Mouse (Mus musculus): ENCODE results near the gene Mvd. TPM values are rescaled to one million over a fixed set of nuclear protein-coding genes. Genes with fewer than 3 reads are reported as not detected.
A peak's percentile ranks its signal among the peaks of the same experiment; 100 is the strongest.

Mvd gene
- polyA plus RNA-seq, 1 experiment from 2014 or later: 39.7 TPM

DNA sequence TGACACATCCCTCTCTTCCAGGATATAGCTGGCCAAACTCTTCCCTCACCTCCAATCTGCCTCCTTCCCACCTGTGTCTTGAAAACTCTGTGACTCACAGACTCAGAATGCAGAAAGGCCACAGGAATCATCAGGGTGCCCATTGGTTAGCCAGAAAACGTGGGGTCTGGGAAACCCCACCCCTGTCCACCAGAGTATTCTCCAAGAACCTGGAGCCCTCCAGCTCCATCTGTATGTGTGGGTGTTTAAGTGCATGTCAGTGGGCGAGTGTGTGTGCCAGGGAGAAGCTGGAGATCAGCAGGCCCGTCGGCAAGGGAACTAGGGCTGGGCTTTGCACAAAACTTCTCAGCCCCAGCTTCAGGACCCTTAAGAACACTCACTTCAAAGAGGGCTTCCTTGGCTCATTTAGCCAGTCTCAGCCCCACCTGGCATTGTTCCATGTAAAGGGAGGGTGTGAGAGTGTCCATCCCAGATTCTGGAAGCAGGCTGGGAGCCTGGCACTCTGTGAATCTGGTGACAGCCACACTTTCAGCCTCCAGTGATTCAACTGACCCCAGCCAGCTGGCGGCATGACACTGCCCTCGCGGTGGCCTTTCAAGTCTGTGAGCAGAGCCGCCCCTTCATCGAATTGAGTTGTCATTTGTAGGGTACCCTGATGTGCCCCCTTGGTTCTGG is 23.2 kb downstream of the Mvd start:
- Histone ChIP-seq H3K27ac (no peak overlapping the region), H3K9me3 (no peaks in the 10 kb centered on the region), H3K4me2 (replicated peaks) (no peak overlapping the region), H3K27me3 (no peaks in the 10 kb centered on the region), H3K9ac (peak overlapping the region; percentile 4; the same call in 1 of the 2 replicates), H3K4me1 (no peaks in the 10 kb centered on the region), H3K4me3 (no peak overlapping the region), H3K36me3 (peaks cover 50% of the 10 kb centered on the region)
- 70% methylated on average over 9 of the region's 9 CpGs for WGBS
- ATAC-seq (ENCODE audit: low FRiP score, low read depth): no peak

DNA sequence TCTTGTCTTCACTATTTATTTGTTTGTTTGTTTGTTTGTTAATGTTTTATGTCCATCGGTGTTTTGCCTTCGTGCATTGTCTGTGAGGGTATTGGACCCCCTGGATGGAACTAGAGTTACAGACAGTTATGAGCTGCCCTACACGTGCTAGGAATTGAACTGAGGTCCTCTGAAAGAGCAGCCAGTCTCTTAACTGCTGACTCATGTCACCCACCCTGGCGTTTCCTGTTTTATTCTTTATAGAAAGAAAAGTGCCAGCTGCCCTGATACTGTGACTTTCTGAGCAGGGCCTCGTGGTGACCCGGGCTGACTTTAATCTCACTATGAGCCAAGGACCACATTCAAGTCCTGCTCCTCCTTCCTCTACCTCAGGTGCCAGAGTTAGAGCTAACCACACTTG is 27.7 kb downstream of the Mvd start:
- Histone ChIP-seq H3K27ac (no peak overlapping the region), H3K4me3 (no peak overlapping the region), H3K36me3 (peaks cover 87% of the 10 kb centered on the region), H3K9ac (no peak overlapping the region), H3K27me3 (no peaks in the 10 kb centered on the region), H3K4me1 (no peaks in the 10 kb centered on the region), H3K4me2 (replicated peaks) (no peak overlapping the region), H3K9me3 (no peaks in the 10 kb centered on the region)
- 88% methylated on average over 6 of the region's 6 CpGs for WGBS
- ATAC-seq (ENCODE audit: low FRiP score, low read depth): no peak

DNA sequence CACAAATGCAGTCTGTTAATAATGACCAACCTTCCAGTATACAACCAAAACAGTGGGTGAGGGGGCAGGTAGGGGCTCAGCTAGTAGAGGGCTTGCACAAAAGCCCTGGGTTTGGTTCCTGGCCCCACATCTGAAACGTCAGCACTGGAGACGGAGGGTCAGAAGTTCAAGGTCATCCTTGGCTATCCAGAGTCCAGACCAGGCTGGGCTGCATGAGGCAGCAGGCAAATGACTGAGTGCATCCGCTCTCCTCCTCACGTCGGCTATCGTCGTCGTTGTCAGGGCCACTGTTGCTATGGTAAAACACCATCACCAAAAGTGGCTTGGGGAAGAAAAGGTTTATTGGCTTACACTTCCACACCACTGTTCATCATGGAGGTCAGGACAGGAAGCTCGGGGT is 28.9 kb downstream of the Mvd start:
- Histone ChIP-seq H3K36me3 (peaks cover 98% of the 10 kb centered on the region), H3K9me3 (no peaks in the 10 kb centered on the region), H3K4me1 (no peaks in the 10 kb centered on the region), H3K4me2 (replicated peaks) (no peak overlapping the region), H3K9ac (no peak overlapping the region), H3K4me3 (no peak overlapping the region), H3K27ac (no peak overlapping the region), H3K27me3 (no peaks in the 10 kb centered on the region)
- 88% methylated on average over 9 of the region's 9 CpGs for WGBS
- ATAC-seq (ENCODE audit: low FRiP score, low read depth): no peak

DNA sequence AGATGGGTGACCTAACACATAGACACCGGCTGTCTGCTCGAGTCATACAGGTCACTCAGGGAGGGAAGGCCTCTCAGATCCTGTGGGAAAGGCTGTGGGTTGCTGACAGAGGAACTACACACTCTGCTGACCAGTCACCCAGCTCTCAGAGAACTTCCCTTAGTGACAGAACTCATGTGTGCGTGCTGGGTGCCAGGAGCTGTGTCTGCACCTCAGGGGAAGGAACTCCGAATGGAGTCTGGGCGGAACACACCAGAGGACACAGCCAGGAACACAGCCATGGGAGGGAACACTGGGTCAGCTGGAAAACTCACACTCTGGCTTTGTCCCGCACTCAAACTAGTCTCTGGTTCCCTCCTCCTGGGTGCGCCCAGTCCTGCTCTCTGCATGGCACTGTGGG is 35.5 kb downstream of the Mvd start:
- Histone ChIP-seq H3K36me3 (peaks cover 99% of the 10 kb centered on the region), H3K4me3 (no peak overlapping the region), H3K9me3 (no peaks in the 10 kb centered on the region), H3K27me3 (no peaks in the 10 kb centered on the region), H3K4me1 (no peaks in the 10 kb centered on the region), H3K27ac (no peak overlapping the region), H3K4me2 (replicated peaks) (no peak overlapping the region), H3K9ac (no peak overlapping the region)
- ATAC-seq (ENCODE audit: low FRiP score, low read depth): no peak
- 95% methylated on average over 7 of the region's 7 CpGs for WGBS

DNA sequence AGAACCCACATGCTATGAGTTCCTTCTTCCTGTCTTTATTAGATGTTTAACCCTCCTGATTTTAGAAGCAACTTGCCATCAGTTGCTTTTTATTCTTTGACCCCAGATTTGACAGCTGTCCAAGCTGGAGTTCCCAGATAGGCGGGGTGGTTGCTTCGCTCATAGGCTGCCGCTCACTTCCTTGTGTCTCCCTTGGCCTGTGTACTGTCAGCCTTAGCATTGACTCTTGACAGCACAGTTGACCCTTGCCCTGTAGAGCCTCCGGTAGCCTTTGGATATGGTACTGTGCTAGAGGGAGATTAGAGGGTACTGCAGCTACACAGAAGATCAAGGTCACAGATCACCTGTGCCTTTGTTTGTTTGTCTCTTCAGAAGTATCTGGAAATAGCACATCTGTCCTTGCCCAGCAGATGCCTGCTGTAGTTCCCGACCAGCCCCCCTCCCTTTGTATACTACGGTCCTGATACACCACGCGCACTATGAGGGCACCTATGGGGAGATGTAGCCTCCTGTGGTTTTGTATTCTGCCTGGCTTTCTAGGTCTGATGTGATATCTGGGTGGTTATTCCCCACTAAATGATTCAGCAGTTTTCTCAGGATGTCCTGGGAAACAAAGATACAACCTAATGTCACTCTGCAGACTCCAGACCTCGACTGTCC is 37.9 kb downstream of the Mvd start:
- peaks cover 98% of the 10 kb centered on the region for H3K36me3 ChIP-seq

DNA sequence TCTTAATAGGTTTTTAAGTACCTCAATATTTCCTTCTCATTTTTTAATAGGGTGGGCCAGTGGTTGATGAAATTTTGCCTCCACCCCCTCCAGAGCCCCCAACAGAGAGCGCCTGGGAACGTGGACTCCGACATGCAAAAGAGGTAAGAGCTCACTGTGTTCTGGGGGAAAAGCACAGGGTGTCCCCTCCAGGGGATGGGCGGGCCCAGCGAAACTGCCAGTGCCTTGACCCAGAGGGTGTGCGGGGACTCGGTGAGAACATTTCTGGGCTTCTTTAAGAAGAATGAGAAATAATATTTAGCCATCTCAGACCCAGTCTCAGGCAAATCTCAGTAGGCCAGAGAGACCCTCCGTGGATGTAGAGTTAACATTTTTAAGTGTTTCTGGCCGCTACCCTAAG is 45.0 kb downstream of the Mvd start:
- Histone ChIP-seq H3K36me3 (peaks cover 85% of the 10 kb centered on the region), H3K4me3 (no peak overlapping the region), H3K9me3 (no peaks in the 10 kb centered on the region), H3K4me1 (no peaks in the 10 kb centered on the region), H3K27me3 (no peaks in the 10 kb centered on the region), H3K4me2 (replicated peaks) (no peak overlapping the region), H3K27ac (no peak overlapping the region), H3K9ac (no peak overlapping the region)
- 95% methylated on average over 9 of the region's 9 CpGs for WGBS
- ATAC-seq (ENCODE audit: low FRiP score, low read depth): no peak

More for the DNA sequence above, 37.9 kb downstream of the Mvd start:
- Histone ChIP-seq H3K4me3 (no peak overlapping the region), H3K27me3 (no peaks in the 10 kb centered on the region), H3K9ac (no peak overlapping the region), H3K4me1 (no peaks in the 10 kb centered on the region), H3K9me3 (no peaks in the 10 kb centered on the region), H3K4me2 (replicated peaks) (no peak overlapping the region), H3K27ac (no peak overlapping the region)
- 89% methylated on average over 9 of the region's 9 CpGs for WGBS
- no peak for ATAC-seq (ENCODE audit: low FRiP score, low read depth)

DNA sequence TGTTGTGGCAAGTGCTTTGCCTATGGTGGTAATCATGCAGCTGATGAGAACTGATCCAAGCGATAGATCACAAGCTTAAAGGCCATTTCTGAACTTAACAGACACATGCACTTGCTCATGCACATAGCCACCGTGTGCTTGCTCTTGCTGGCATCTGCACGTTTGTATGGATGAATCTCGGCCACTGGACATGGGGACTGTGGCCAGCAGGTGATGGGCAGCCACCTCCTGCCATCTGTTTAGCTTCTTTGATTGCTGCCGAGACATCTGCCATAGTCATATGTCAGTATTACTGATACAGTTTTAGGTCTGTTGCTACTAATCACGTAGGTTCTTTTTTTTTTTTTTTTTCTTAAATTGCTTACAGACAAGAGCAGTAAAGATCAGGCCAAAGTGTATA is 47.9 kb downstream of the Mvd start:
- WGBS: 86% methylated on average over 6 of the region's 6 CpGs

DNA sequence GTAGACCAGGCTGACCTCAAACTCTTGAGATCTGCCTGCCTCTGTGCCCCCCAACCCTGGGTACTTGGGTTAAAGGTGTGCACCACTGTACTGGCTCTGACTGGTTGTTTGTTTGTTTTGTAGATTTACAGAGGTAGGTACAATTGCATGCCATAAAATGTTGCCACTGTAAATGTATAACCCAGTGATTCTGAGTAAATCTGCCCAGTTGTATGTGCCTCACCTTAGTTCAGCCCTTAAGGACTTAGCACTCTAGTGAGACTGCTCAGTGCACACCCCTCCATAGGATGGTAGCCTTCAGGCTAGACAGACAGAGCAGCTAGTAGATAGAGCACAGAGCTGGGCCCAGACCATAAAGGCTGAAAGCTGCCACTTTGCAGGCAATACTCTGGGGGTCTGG is 49.5 kb downstream of the Mvd start:
- Histone ChIP-seq H3K4me3 (no peak overlapping the region), H3K36me3 (peaks cover 78% of the 10 kb centered on the region), H3K27me3 (no peaks in the 10 kb centered on the region), H3K9ac (no peak overlapping the region), H3K4me1 (no peaks in the 10 kb centered on the region), H3K27ac (no peak overlapping the region), H3K4me2 (replicated peaks) (no peak overlapping the region), H3K9me3 (no peaks in the 10 kb centered on the region)
- no peak for ATAC-seq (ENCODE audit: low FRiP score, low read depth)

More for the DNA sequence above, 47.9 kb downstream of the Mvd start:
- no peak overlapping the region for H3K4me2 ChIP-seq (replicated peaks)
- no peak overlapping the region for H3K9ac ChIP-seq
- H3K27me3 ChIP-seq: no peaks in the 10 kb centered on the region
- no peaks in the 10 kb centered on the region for H3K9me3 ChIP-seq
- H3K27ac ChIP-seq: no peak overlapping the region
- H3K4me1 ChIP-seq: no peaks in the 10 kb centered on the region
- no peak overlapping the region for H3K4me3 ChIP-seq
- H3K36me3 ChIP-seq: peaks cover 79% of the 10 kb centered on the region
- no peak for ATAC-seq (ENCODE audit: low FRiP score, low read depth)

DNA sequence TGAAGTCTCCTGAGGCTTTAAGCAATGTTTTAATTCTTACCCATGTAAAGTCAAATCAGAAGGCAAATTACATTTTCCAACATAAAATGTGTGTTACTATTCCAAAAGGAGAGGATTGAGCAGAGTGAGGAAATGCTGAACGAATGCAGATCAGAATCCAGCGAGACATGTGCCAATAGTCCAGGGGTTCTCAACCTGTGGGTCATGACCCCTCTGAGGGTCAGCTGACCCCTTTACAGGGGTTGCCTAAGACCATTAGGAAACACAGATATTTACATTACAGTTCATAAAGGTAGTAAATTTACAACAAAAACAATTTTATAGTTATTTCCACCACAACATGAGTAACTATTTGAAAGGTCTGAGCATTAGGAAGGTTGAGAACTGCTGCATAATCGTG is 52.5 kb downstream of the Mvd start:
- Histone ChIP-seq H3K27ac (no peak overlapping the region), H3K4me3 (no peak overlapping the region), H3K27me3 (no peaks in the 10 kb centered on the region), H3K4me1 (no peaks in the 10 kb centered on the region), H3K4me2 (replicated peaks) (no peak overlapping the region), H3K36me3 (peaks cover 88% of the 10 kb centered on the region), H3K9ac (no peak overlapping the region), H3K9me3 (no peaks in the 10 kb centered on the region)
- 84% methylated on average over 3 of the region's 3 CpGs for WGBS
- no peak for ATAC-seq (ENCODE audit: low FRiP score, low read depth)

DNA sequence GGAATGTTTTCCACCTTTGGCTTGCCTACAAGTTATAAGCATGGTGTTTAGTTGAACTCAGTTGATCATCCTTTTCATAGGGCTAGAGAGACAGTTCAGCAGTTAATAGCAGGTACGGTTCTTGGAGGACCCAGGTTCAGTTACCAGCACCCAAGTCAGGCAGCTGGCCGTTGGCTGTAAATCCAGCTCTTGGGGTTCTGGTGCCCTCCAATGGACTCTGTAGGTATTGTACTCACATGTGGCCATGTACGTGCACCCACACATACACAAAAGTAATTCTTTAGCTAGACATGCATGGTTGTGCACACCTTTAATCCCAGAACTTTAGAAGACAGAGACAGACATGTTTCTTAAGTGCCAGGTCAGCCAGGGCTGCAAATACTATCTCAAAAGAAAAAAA is 53.9 kb downstream of the Mvd start:
- H3K4me1 ChIP-seq: no peaks in the 10 kb centered on the region
- no peak overlapping the region for H3K4me3 ChIP-seq
- no peaks in the 10 kb centered on the region for H3K27me3 ChIP-seq
- peaks cover 92% of the 10 kb centered on the region for H3K36me3 ChIP-seq
- H3K27ac ChIP-seq: no peak overlapping the region
- no peak overlapping the region for H3K4me2 ChIP-seq (replicated peaks)
- no peak for ATAC-seq (ENCODE audit: low FRiP score, low read depth)
- no peak overlapping the region for H3K9ac ChIP-seq
- 85% methylated on average over 3 of the region's 3 CpGs for WGBS
- no peaks in the 10 kb centered on the region for H3K9me3 ChIP-seq

Small RNAs within 50 kb of the gene (microRNA-seq; reads per million reads assigned to microRNA genes)
- gene Gm24366: not detected

Other genes starting within 250 kb of the Mvd start
- gene Zfpm1, start 161.3 kb downstream of the Mvd start, polyA plus RNA-seq (2015; fragmentation: Nextera tagmentation; extraction: Ambion mirVana): 0.80 and 1.1 TPM in 2 replicates
- gene Trhr2, start 82.7 kb downstream of the Mvd start, polyA plus RNA-seq (2015; fragmentation: Nextera tagmentation; extraction: Ambion mirVana): 0.14 and 0.38 TPM in 2 replicates
- gene Zc3h18, start 66.8 kb downstream of the Mvd start, polyA plus RNA-seq (2015; fragmentation: Nextera tagmentation; extraction: Ambion mirVana): 59.2 and 59.9 TPM in 2 replicates
- gene Il17c, start 21.4 kb downstream of the Mvd start, polyA plus RNA-seq (2015; fragmentation: Nextera tagmentation; extraction: Ambion mirVana): not detected in 2 replicates
- 139 and 144 TPM in 2 replicates for gene Cyba, start 10.5 kb downstream of the Mvd start, polyA plus RNA-seq (2015; fragmentation: Nextera tagmentation; extraction: Ambion mirVana)
- gene Snai3, start 17.3 kb upstream of the Mvd start, polyA plus RNA-seq (2015; fragmentation: Nextera tagmentation; extraction: Ambion mirVana): 0.83 and 0.97 TPM in 2 replicates
- gene Rnf166, start 32.6 kb upstream of the Mvd start, polyA plus RNA-seq (2015; fragmentation: Nextera tagmentation; extraction: Ambion mirVana): 51.2 and 52.6 TPM in 2 replicates
- 56.7 and 59.4 TPM in 2 replicates for gene Ctu2, start 32.7 kb upstream of the Mvd start, polyA plus RNA-seq (2015; fragmentation: Nextera tagmentation; extraction: Ambion mirVana)
- 14.0 and 14.7 TPM in 2 replicates for gene Piezo1, start 107.9 kb upstream of the Mvd start, polyA plus RNA-seq (2015; fragmentation: Nextera tagmentation; extraction: Ambion mirVana)
- gene Cdt1, start 124.6 kb upstream of the Mvd start, polyA plus RNA-seq (2015; fragmentation: Nextera tagmentation; extraction: Ambion mirVana): 39.3 and 40.2 TPM in 2 replicates
- gene Aprt, start 133.5 kb upstream of the Mvd start, polyA plus RNA-seq (2015; fragmentation: Nextera tagmentation; extraction: Ambion mirVana): 335 and 351 TPM in 2 replicates
- 9.0 and 9.7 TPM in 2 replicates for gene Galns, start 168.0 kb upstream of the Mvd start, polyA plus RNA-seq (2015; fragmentation: Nextera tagmentation; extraction: Ambion mirVana)
- 49.6 and 55.6 TPM in 2 replicates for gene Trappc2l, start 168.2 kb upstream of the Mvd start, polyA plus RNA-seq (2015; fragmentation: Nextera tagmentation; extraction: Ambion mirVana)
- not detected in 2 replicates for gene Pabpn1l, start 179.3 kb upstream of the Mvd start, polyA plus RNA-seq (2015; fragmentation: Nextera tagmentation; extraction: Ambion mirVana)